In the genomic region with DNA sequence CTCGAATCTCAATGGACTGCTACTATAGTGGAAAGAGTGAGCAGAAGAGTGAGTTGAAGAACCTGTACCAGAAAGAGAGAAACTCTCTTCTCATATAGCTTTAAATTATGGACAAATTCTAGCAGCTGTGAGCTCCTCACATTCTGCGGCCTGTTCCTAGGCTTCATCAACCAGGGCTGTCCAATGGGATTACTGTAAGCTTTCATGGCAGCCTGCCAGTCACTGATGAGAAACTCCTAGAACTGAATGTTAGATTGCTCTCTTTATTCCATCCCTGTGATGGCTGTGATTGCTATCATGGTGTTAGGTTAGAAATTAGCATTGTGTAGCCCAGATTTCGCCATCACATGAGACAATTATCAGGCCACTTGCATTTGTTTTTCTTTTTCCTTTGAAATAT, we compare ENCODE assay signal across 19 mouse cellular contexts.
DNase-seq lines count a peak whose midpoint lies in the region; ATAC-seq lines count a peak whose summit lies in the region.
"Had no signal": no experiment of that assay in that cellular context is flagged by ENCODE, and none has a peak within 500 bp of the region (broad histone marks: within the 10 kb centered on the region; RNA-seq: fewer than 3 reads in every experiment).

No protein-coding gene starts in this region.

- peak; percentile 41; the same call in 1 of the 2 replicates for ATAC-seq in midbrain, embryonic 12.5 days (ENCODE audit: low FRiP score, low read depth)
- no peak for ATAC-seq in kidney, embryonic 14.5 days (ENCODE audit: low FRiP score, low TSS enrichment)
- no peak for ATAC-seq in granulocyte monocyte progenitor cell, adult 5-6 weeks (replicated peaks; ENCODE audit: poor library complexity, severe bottlenecking)
- ATAC-seq: activated CD4-positive, CD25-positive, alpha-beta regulatory T cell, adult 4 months had no signal

- no peak overlapping the region for H3K4me2 ChIP-seq in midbrain, embryonic 12.5 days (replicated peaks)
- H3K4me2 ChIP-seq in kidney, embryonic 14.5 days (replicated peaks; ENCODE audit: low read depth, low read length) = no peak overlapping the region
- H3K4me2 ChIP-seq: heart, embryonic 13.5 days; hindbrain, embryonic 15.5 days; neural tube, embryonic 13.5 days; stomach, embryonic 15.5 days had no signal

- no peak overlapping the region for H3K4me3 ChIP-seq in midbrain, embryonic 12.5 days
- H3K4me3 ChIP-seq in midbrain, embryonic 10.5 days = no peak overlapping the region
- H3K4me3 ChIP-seq in kidney, embryonic 14.5 days (ENCODE audit: low read length) = no peak overlapping the region
- H3K4me3 ChIP-seq: heart, embryonic 13.5 days; hindbrain, embryonic 15.5 days; neural tube, embryonic 13.5 days; stomach, embryonic 15.5 days had no signal

- H3K9me3 ChIP-seq in midbrain, embryonic 12.5 days = no peaks in the 10 kb centered on the region
- no peaks in the 10 kb centered on the region for H3K9me3 ChIP-seq in midbrain, embryonic 10.5 days (replicated peaks)
- H3K9me3 ChIP-seq in kidney, embryonic 14.5 days (ENCODE audit: control insufficient read depth, low read length) = no peaks in the 10 kb centered on the region
- H3K9me3 ChIP-seq: heart, embryonic 13.5 days; hindbrain, embryonic 15.5 days; neural tube, embryonic 13.5 days; stomach, embryonic 15.5 days had no signal

- peak; percentile 59 for DNase-seq in heart, adult 11 months
- DNase-seq in heart, adult 18-20 months = no peak
- DNase-seq in midbrain, embryonic 10.5 days (ENCODE audit: low spot score) = no peak
- DNase-seq in brain, adult 2 months (ENCODE audit: low read depth, low spot score) = peak; percentile 1
- DNase-seq in retina, embryonic 14.5 days (ENCODE audit: low spot score) = peak; percentile 2
- DNase-seq: cerebellum, adult 2 months; kidney, adult 9 months; layer of hippocampus, adult 9-11 months; lung, postnatal 14 days; thymus, postnatal 14 days had no signal

- 74% methylated on average over 3 of the region's 3 CpGs for WGBS in midbrain, embryonic 12.5 days
- WGBS in midbrain, embryonic 10.5 days = 89% methylated on average over 3 of the region's 3 CpGs
- WGBS in kidney, embryonic 14.5 days = 75% methylated on average over 3 of the region's 3 CpGs

- no peaks in the 10 kb centered on the region for H3K36me3 ChIP-seq in midbrain, embryonic 12.5 days
- H3K36me3 ChIP-seq in midbrain, embryonic 10.5 days = no peaks in the 10 kb centered on the region
- H3K36me3 ChIP-seq in kidney, embryonic 14.5 days (ENCODE audit: control insufficient read depth, insufficient read depth, low read length) = no peaks in the 10 kb centered on the region
- H3K36me3 ChIP-seq: heart, embryonic 13.5 days; hindbrain, embryonic 15.5 days; neural tube, embryonic 13.5 days; stomach, embryonic 15.5 days had no signal

- no peak overlapping the region for H3K27ac ChIP-seq in midbrain, embryonic 12.5 days (replicated peaks)
- H3K27ac ChIP-seq in midbrain, embryonic 10.5 days (replicated peaks) = no peak overlapping the region
- H3K27ac ChIP-seq in kidney, embryonic 14.5 days (ENCODE audit: low read depth, low read length) = no peak overlapping the region
- H3K27ac ChIP-seq: heart, embryonic 13.5 days; hindbrain, embryonic 15.5 days; liver, embryonic 14.5 days; neural tube, embryonic 13.5 days; stomach, embryonic 15.5 days had no signal

- no peaks in the 10 kb centered on the region for H3K27me3 ChIP-seq in midbrain, embryonic 12.5 days
- H3K27me3 ChIP-seq in midbrain, embryonic 10.5 days (ENCODE audit: low read depth, poor library complexity, severe bottlenecking) = no peaks in the 10 kb centered on the region
- no peaks in the 10 kb centered on the region for H3K27me3 ChIP-seq in kidney, embryonic 14.5 days (ENCODE audit: control insufficient read depth, insufficient read depth, low read length)
- H3K27me3 ChIP-seq: heart, embryonic 13.5 days; hindbrain, embryonic 15.5 days; neural tube, embryonic 13.5 days; stomach, embryonic 15.5 days had no signal

- no peaks in the 10 kb centered on the region for H3K4me1 ChIP-seq in midbrain, embryonic 12.5 days
- H3K4me1 ChIP-seq in midbrain, embryonic 10.5 days = no peaks in the 10 kb centered on the region
- H3K4me1 ChIP-seq in kidney, embryonic 14.5 days (ENCODE audit: control insufficient read depth, insufficient read depth, low read length) = no peaks in the 10 kb centered on the region
- H3K4me1 ChIP-seq: heart, embryonic 13.5 days; hindbrain, embryonic 15.5 days; neural tube, embryonic 13.5 days; stomach, embryonic 15.5 days had no signal

- no peak overlapping the region for H3K9ac ChIP-seq in midbrain, embryonic 12.5 days (replicated peaks)
- no peak overlapping the region for H3K9ac ChIP-seq in kidney, embryonic 14.5 days (ENCODE audit: low read depth, low read length)
- H3K9ac ChIP-seq: heart, embryonic 13.5 days; hindbrain, embryonic 15.5 days; liver, embryonic 14.5 days; neural tube, embryonic 13.5 days; stomach, embryonic 15.5 days had no signal

Comparison
In these comparisons a context has a peak if more than half of its experiments do, and no peak if none do; other contexts are left out.
1. DNase-seq: peak in heart, adult 11 months (single experiment), brain, adult 2 months (single experiment) and retina, embryonic 14.5 days (single experiment); none in heart, adult 18-20 months (0 of 2) and midbrain, embryonic 10.5 days (single experiment).